Mouse (Mus musculus) testis, adult 2 months (tissue): ENCODE measurements around the gene Polg.

Source experiments
- CTCF ChIP-seq: fragments of 200-500 bp; IDR thresholded peaks from 2 replicates; pipeline ENCODE4 v1.5.1; 2012; ENCODE audit warnings: low read depth, mild to moderate bottlenecking, inconsistent platforms, low read length, moderate library complexity; ENCODE audit not compliant: control insufficient read depth, insufficient read depth, insufficient replicate concordance
- POLR2A ChIP-seq: fragments of 200-500 bp; IDR thresholded peaks from 2 replicates; pipeline ENCODE4 v1.6.1; 2012; ENCODE audit warnings: low read depth, mild to moderate bottlenecking, inconsistent platforms, low read length, moderate library complexity; ENCODE audit not compliant: control insufficient read depth

DNA sequence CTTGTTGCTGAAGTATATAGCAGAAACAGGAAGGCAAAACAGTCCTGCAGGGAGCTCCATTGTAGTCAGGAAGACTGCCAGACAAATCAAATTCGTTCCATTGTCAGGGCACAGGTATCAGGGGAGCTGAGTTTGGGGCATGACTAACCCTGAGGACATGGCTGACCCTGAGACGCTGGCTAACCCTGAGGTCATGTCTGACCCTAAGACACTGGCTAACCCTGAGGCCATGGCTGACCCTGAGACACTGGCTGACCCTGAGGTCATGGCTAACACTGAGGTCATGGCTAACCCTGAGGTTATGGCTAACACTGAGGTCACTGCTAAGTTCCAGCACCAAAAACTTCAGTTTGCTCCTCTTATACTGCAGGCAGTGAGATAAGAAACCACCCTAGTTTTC is 26.1 kb downstream of the Polg start:
- no peak for TF ChIP-seq CTCF
- no peak for TF ChIP-seq POLR2A
